Mouse (Mus musculus): ENCODE results near the gene Rpl32. TPM values are rescaled to one million over a fixed set of nuclear protein-coding genes. Genes with fewer than 3 reads are reported as not detected.

Rpl32 gene
- total RNA-seq (2021), result 100 to 1,000 TPM; 616 to 693 TPM
- long read RNA-seq, experiment 1, transcript Rpl32-201 (4 exons, 517 nt), result major isoform, 229 of 242 reads
- long read RNA-seq, experiment 1, partial matches to known transcripts, result 8 of 242 reads
- long read RNA-seq, experiment 1, other reads (novel, unspliced or antisense), result 1 of 242 reads
- long read RNA-seq, experiment 2, transcript Rpl32-201 (4 exons, 517 nt), result major isoform, 176 of 194 reads
- long read RNA-seq, experiment 2, partial matches to known transcripts, result 15 of 194 reads
- long read RNA-seq, experiment 2, other reads (novel, unspliced or antisense), result 1 of 194 reads

GRCm38 (mm10) chr6:115808488-115809231 is at the start of gene Rpl32:
Gene Rpl32, minus strand, starts transcription at chr6:115808747.
- DNase-seq, result peak; percentile 92 to 93

- DNase-seq, result peak in 1 of 2 experiments; percentile 27
Measured at GRCm38 (mm10) chr6:115856361-115856745, 47.8 kb upstream of the Rpl32 start.

GRCm38 (mm10) chr6:115855733-115856360 is 47.3 kb upstream of the Rpl32 start:
- DNase-seq, result no peak

- no peak for DNase-seq
Measured at GRCm38 (mm10) chr6:115854432-115854831, 45.9 kb upstream of the Rpl32 start.

- DNase-seq, result no peak
Measured at GRCm38 (mm10) chr6:115853985-115854384, 45.4 kb upstream of the Rpl32 start.

- peak; percentile 97 to 99 for DNase-seq
Measured at GRCm38 (mm10) chr6:115853091-115853813, 44.7 kb upstream of the Rpl32 start, which contains the start of the genes Mbd4 and Ift122. Gene Mbd4, minus strand, starts transcription at chr6:115853371. Gene Ift122, plus strand, starts transcription at chr6:115853470.

- no peak for DNase-seq
Measured at GRCm38 (mm10) chr6:115852446-115853090, 44.0 kb upstream of the Rpl32 start.

GRCm38 (mm10) chr6:115848598-115849304 is 40.2 kb upstream of the Rpl32 start:
- DNase-seq, result no peak

GRCm38 (mm10) chr6:115846640-115847411 is 38.3 kb upstream of the Rpl32 start:
- DNase-seq, result peak; percentile 68 to 80

- DNase-seq, result no peak
Measured at GRCm38 (mm10) chr6:115845006-115845405, 36.5 kb upstream of the Rpl32 start.

- DNase-seq, result no peak
Measured at GRCm38 (mm10) chr6:115838745-115839144, 30.2 kb upstream of the Rpl32 start.

- peak; percentile 71 to 77 for DNase-seq
Measured at GRCm38 (mm10) chr6:115838161-115838597, 29.6 kb upstream of the Rpl32 start, which contains the start of gene Efcab12. Gene Efcab12, minus strand, starts transcription at chr6:115838412.

GRCm38 (mm10) chr6:115833861-115834260 is 25.3 kb upstream of the Rpl32 start:
- DNase-seq, result no peak

- DNase-seq, result no peak
Measured at GRCm38 (mm10) chr6:115832152-115832850, 23.8 kb upstream of the Rpl32 start.

- no peak for DNase-seq
Measured at GRCm38 (mm10) chr6:115830779-115831601, 22.4 kb upstream of the Rpl32 start.

- DNase-seq, result peak; percentile 44 to 63
Measured at GRCm38 (mm10) chr6:115823850-115824464, 15.4 kb upstream of the Rpl32 start.

GRCm38 (mm10) chr6:115821216-115821993 is 12.9 kb upstream of the Rpl32 start:
- no peak for DNase-seq

All from heart, adult 18-20 months (tissue).